Mouse (Mus musculus) liver, adult 2 months (tissue): Measurements from ENCODE around the gene Sdr39u1. TPM values are rescaled to one million over a fixed set of nuclear protein-coding genes. Genes with fewer than 3 reads are reported as not detected.

Source experiments
- DNase-seq: peaks from one replicate; pipeline ENCODE4 v3.0.0-alpha.2; 2011; ENCODE audit warnings: low read depth, low spot score; ENCODE audit errors: extremely low read depth
- H3K27ac ChIP-seq: fragments of 200-500 bp; replicated peaks from 2 replicates; pipeline ENCODE4 v1.5.1; 2012; ENCODE audit warnings: low read depth, mild to moderate bottlenecking, control low read depth, inconsistent platforms, low read length; ENCODE audit not compliant: insufficient read depth
- H3K27me3 ChIP-seq: fragments of 200-500 bp; 2 replicates; pipeline ENCODE4 v1.6.1; 2012; ENCODE audit warnings: mild to moderate bottlenecking, moderate library complexity, low read length, inconsistent platforms; ENCODE audit not compliant: control insufficient read depth, insufficient read depth
- H3K36me3 ChIP-seq: fragments of 200-500 bp; 2 replicates; pipeline ENCODE4 v1.6.1; 2012; ENCODE audit warnings: low read length, inconsistent platforms; ENCODE audit not compliant: control insufficient read depth, insufficient read depth
- H3K4me1 ChIP-seq: fragments of 200-500 bp; 2 replicates; pipeline ENCODE4 v1.6.1; 2011; ENCODE audit warnings: low read length; ENCODE audit not compliant: control insufficient read depth, insufficient read depth
- H3K4me3 ChIP-seq: fragments of 200-500 bp; 2 replicates; pipeline ENCODE4 v1.5.1; 2011; ENCODE audit warnings: low read depth, mild to moderate bottlenecking, control low read depth, low read length, moderate library complexity; ENCODE audit not compliant: insufficient read depth
- H3K79me2 ChIP-seq: fragments of 200-500 bp; 2 replicates; pipeline ENCODE4 v1.6.1; 2012; ENCODE audit warnings: inconsistent platforms, mild to moderate bottlenecking, low read length, moderate library complexity; ENCODE audit not compliant: control insufficient read depth, insufficient read depth
- H3K9ac ChIP-seq: fragments of 200-500 bp; 2 replicates; pipeline ENCODE4 v1.6.1; 2012; ENCODE audit warnings: low read depth, mild to moderate bottlenecking, control low read depth, inconsistent platforms, low read length
- CTCF ChIP-seq: fragments of 200-500 bp; IDR thresholded peaks from 2 replicates; pipeline ENCODE4 v1.5.1; 2011; ENCODE audit warnings: low read depth, low read length, control low read depth
- POLR2A ChIP-seq: fragments of 200-500 bp; IDR thresholded peaks from 2 replicates; pipeline ENCODE4 v1.6.1; 2011; ENCODE audit warnings: low read length, control low read depth; ENCODE audit not compliant: insufficient read depth; ENCODE audit errors: extremely low read depth
- WGBS: fragments of 180-500 bp; shearing (Covaris S2); methylation state at CpG from one replicate; pipeline ENCODE4 v1.1.7; 2018; 5-methylcytosine and 5-hydroxymethylcytosine counted together
- polyA plus RNA-seq: library from polyadenylated mRNA; depleted of rRNA; stranded (reverse); fragments of >200 nt; gene quantifications from 2 replicates; pipeline ENCODE4 v1.2.3, GENCODE M21; 2012
- total RNA-seq: library from RNA; depleted of rRNA; stranded (reverse); fragments of >200 nt; gene quantifications from 2 replicates; pipeline ENCODE4 v1.2.3, GENCODE M21; 2014

Sdr39u1 gene
- total and polyA plus RNA-seq, 2 experiments = 10.4 to 16.1 TPM

GRCm38 (mm10) chr14:55869538-55869937, 30.6 kb downstream of the Sdr39u1 start:
- H3K4me3 ChIP-seq = no peak overlapping the region
- H3K4me1 ChIP-seq = no peaks in the 10 kb centered on the region; the same call in 1 of the 2 replicates
- WGBS = 96% methylated on average over 6 of the region's 6 CpGs
- no peaks in the 10 kb centered on the region for H3K36me3 ChIP-seq
- no peak for TF ChIP-seq CTCF
- TF ChIP-seq POLR2A = no peak
- DNase-seq = no peak
- no peaks in the 10 kb centered on the region for H3K27me3 ChIP-seq
- no peak overlapping the region for H3K27ac ChIP-seq
- H3K9ac ChIP-seq = no peak overlapping the region
- H3K79me2 ChIP-seq = no peaks in the 10 kb centered on the region

- H3K27ac ChIP-seq = no peak overlapping the region
- TF ChIP-seq POLR2A (no peak), CTCF (no peak)
- no peak for DNase-seq
- H3K4me3 ChIP-seq = no peak overlapping the region
- H3K27me3 ChIP-seq = no peaks in the 10 kb centered on the region
- no peaks in the 10 kb centered on the region for H3K4me1 ChIP-seq
- H3K79me2 ChIP-seq = no peaks in the 10 kb centered on the region
- no peaks in the 10 kb centered on the region for H3K36me3 ChIP-seq
- WGBS = 85% methylated on average over 14 of the region's 14 CpGs
- no peak overlapping the region for H3K9ac ChIP-seq
These were observed 31.7 kb downstream of the Sdr39u1 start for GRCm38 (mm10) chr14:55868230-55869026.

- WGBS = 36% methylated on average over 4 of the region's 4 CpGs
- H3K9ac ChIP-seq = no peak overlapping the region
- no peaks in the 10 kb centered on the region for H3K36me3 ChIP-seq
- TF ChIP-seq CTCF (peak; percentile 58; the same call in 1 of the 2 replicates), POLR2A (no peak)
- H3K4me3 ChIP-seq = no peak overlapping the region
- no peaks in the 10 kb centered on the region for H3K27me3 ChIP-seq
- H3K79me2 ChIP-seq = no peaks in the 10 kb centered on the region
- H3K4me1 ChIP-seq = no peaks in the 10 kb centered on the region
- peak; percentile 29 for DNase-seq
- no peak overlapping the region for H3K27ac ChIP-seq
These were observed 33.1 kb downstream of the Sdr39u1 start for GRCm38 (mm10) chr14:55866962-55867361.

- no peak overlapping the region for H3K9ac ChIP-seq
- peak; percentile 33 for DNase-seq
- WGBS = 24% methylated on average over 7 of the region's 7 CpGs
- H3K4me3 ChIP-seq = no peak overlapping the region
- no peak overlapping the region for H3K27ac ChIP-seq
- H3K36me3 ChIP-seq = no peaks in the 10 kb centered on the region
- no peaks in the 10 kb centered on the region for H3K27me3 ChIP-seq
- no peaks in the 10 kb centered on the region for H3K79me2 ChIP-seq
- no peaks in the 10 kb centered on the region for H3K4me1 ChIP-seq
- TF ChIP-seq CTCF (peak; percentile 96), POLR2A (no peak)
These were observed 36.3 kb downstream of the Sdr39u1 start for GRCm38 (mm10) chr14:55863773-55864172.

- WGBS = 94% methylated on average over 10 of the region's 10 CpGs
- TF ChIP-seq CTCF (no peak), POLR2A (no peak)
- Histone ChIP-seq H3K79me2 (no peaks in the 10 kb centered on the region), H3K27ac (no peak overlapping the region), H3K36me3 (no peaks in the 10 kb centered on the region), H3K27me3 (no peaks in the 10 kb centered on the region), H3K4me3 (no peak overlapping the region), H3K4me1 (no peaks in the 10 kb centered on the region), H3K9ac (no peak overlapping the region)
- DNase-seq = no peak
These were observed 37.1 kb downstream of the Sdr39u1 start for GRCm38 (mm10) chr14:55862970-55863369.

GRCm38 (mm10) chr14:55862186-55862585, 37.9 kb downstream of the Sdr39u1 start:
- Histone ChIP-seq H3K27me3 (no peaks in the 10 kb centered on the region), H3K4me1 (no peaks in the 10 kb centered on the region), H3K9ac (no peak overlapping the region), H3K4me3 (no peak overlapping the region), H3K79me2 (no peaks in the 10 kb centered on the region), H3K36me3 (no peaks in the 10 kb centered on the region), H3K27ac (no peak overlapping the region)
- TF ChIP-seq CTCF (no peak), POLR2A (no peak)
- DNase-seq = no peak
- 89% methylated on average over 6 of the region's 6 CpGs for WGBS
